Mouse (Mus musculus) G1E (cell line): ENCODE results near the gene Sgms1.

Source experiments
- CTCF ChIP-seq: IDR thresholded peaks from 2 replicates; pipeline ENCODE4 v1.5.1; 2012; ENCODE audit warnings: low read depth, low read length, inconsistent platforms, mixed read lengths
- GATA1 ChIP-seq: IDR thresholded peaks from 2 replicates; pipeline ENCODE4 v1.6.1; 2012; ENCODE audit warnings: borderline replicate concordance, low read length, inconsistent platforms, mixed read lengths

- TF ChIP-seq CTCF: no peak
- no peak for TF ChIP-seq GATA1
These were observed 149.6 kb downstream of the Sgms1 start for GRCm38 (mm10) chr19:32239925-32240324.
